Mouse (Mus musculus): ENCODE data around the gene Rhou. TPM values are rescaled to one million over a fixed set of nuclear protein-coding genes. Genes with fewer than 3 reads are reported as not detected.
"Not testable (repeated sequence)": the region's sequence is repeated elsewhere in the genome, so short reads cannot be mapped to it uniquely, and the experiment has no call there.

Rhou gene
- polyA plus RNA-seq (2012; rRNA removed) = 5.0 and 8.0 TPM in 2 replicates

DNA sequence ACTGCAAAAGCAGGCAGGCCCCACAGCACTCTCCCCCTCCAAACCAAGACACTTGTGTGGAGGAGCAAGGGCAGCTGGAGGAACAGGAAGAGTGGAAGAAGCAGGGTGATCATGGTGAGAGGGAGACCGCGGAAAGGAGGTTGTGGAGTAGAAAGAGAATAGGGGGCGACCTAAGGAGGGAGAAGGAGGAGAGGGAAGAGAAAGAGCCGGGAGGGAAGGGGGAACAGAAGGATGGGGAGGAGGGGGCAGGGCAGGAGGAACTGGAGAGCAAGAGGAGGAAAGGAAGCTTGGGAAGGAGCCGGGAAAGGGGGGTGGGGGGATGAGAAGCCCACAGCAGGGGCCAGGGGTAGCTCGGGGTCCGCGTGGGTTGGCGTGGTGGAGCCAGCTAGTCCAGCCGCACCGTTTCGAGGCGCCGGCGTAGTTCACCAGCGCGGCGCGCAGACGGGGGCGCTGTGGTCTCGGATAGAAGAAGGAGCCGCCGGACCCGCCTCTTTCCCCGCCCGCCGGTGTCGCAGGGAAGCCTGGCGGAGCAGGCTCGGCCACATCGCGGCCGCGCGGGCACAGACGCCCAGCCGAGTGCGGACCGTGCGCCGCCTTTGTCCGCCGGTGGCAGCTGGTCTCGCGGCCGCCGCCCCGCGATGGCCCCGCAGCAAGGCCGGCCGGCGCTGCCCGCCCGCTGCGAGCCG, at the start of gene Rhou:
Gene Rhou (plus strand): TSS at position 622 of the 686 bp plus-strand sequence.
- peak within 1 kb of the TSS; percentile 75 for H3K4me3 ChIP-seq (replicated peaks; ENCODE audit: extremely low read depth, low read depth, low read length)
- H3K4me1 ChIP-seq (ENCODE audit: control insufficient read depth, insufficient read depth, low read length) = peaks cover 6% of the 10 kb centered on the region; the same call in 1 of the 2 replicates
- peak; percentile 88 for DNase-seq
- peak; percentile 30; the same call in 1 of the 2 replicates for TF ChIP-seq POLR2A (IDR thresholded peaks at IDR 0.05; ENCODE audit: borderline replicate concordance, extremely low read depth, low read depth, low read length)
- no peak for TF ChIP-seq CTCF (IDR thresholded peaks at IDR 0.05; ENCODE audit: insufficient read depth, low read length)
- WGBS = 2% methylated on average over 46 of the region's 58 CpGs

DNA sequence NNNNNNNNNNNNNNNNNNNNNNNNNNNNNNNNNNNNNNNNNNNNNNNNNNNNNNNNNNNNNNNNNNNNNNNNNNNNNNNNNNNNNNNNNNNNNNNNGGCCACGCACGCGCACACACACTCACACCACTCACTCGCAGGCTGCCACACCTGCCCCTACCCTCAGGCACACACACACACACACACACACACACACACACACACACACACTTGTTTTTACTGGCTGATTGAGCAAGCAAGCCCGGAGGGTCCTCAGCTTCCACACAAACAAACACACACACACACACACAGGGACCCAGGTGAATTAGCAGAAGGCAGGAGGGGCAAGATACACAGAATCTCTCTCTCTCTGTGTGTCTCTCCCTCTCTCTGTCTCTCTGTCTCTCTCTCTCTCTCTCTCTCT, 41.1 kb upstream of the Rhou start:
- not testable (repeated sequence) for H3K4me3 ChIP-seq (replicated peaks; ENCODE audit: extremely low read depth, low read depth, low read length); H3K4me1 ChIP-seq (ENCODE audit: control insufficient read depth, insufficient read depth, low read length); DNase-seq
- 83% methylated on average over 2 of the region's 5 CpGs for WGBS

DNA sequence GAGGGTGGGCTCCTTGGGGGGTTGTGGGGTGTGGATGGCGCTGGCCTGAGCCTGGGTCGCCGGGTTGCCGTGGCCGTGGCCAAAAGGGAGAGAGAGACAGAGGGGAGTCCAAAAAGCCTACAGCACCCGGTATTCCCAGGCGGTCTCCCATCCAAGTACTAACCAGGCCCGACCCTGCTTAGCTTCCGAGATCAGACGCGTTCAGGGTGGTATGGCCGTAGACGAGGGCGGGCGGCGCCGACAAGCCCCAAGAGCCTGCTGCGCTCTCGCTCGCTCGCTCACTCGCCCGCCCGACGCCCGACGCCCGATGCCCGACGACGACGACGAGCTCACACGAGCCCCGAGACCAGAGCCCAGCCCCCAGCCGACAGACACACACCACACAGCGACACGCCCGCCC, 30.2 kb upstream of the Rhou start:
- not testable (repeated sequence) for DNase-seq; H3K4me3 ChIP-seq (replicated peaks; ENCODE audit: extremely low read depth, low read depth, low read length); H3K4me1 ChIP-seq (ENCODE audit: control insufficient read depth, insufficient read depth, low read length)
- no CpG with 5 or more reads among the region's 39 CpGs for WGBS

DNA sequence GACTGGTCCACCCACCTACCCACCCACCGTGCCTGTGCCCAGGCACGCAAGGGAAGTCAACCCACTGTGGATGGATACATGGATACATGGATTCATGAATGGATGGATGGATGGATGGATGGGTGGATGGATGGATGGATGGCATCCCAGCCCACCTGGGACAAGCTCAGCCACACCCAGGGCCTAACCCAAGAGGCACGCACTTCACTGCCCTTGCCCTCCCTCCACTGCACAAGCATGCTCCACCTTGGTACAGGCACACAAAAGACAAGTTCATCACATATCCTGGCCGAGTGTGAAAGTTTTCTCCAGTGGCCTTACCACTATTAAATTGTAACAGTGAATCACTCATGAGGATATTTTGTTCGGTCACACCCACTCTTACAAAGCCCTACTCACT, 29.5 kb upstream of the Rhou start:
- no peak overlapping the region for H3K4me3 ChIP-seq (replicated peaks; ENCODE audit: extremely low read depth, low read depth, low read length)
- H3K4me1 ChIP-seq (ENCODE audit: control insufficient read depth, insufficient read depth, low read length) = no peaks in the 10 kb centered on the region
- 70% methylated on average over 5 of the region's 5 CpGs for WGBS
- TF ChIP-seq POLR2A (IDR thresholded peaks at IDR 0.05; ENCODE audit: borderline replicate concordance, extremely low read depth, low read depth, low read length) (no peak), CTCF (IDR thresholded peaks at IDR 0.05; ENCODE audit: insufficient read depth, low read length) (no peak)
- DNase-seq = no peak

DNA sequence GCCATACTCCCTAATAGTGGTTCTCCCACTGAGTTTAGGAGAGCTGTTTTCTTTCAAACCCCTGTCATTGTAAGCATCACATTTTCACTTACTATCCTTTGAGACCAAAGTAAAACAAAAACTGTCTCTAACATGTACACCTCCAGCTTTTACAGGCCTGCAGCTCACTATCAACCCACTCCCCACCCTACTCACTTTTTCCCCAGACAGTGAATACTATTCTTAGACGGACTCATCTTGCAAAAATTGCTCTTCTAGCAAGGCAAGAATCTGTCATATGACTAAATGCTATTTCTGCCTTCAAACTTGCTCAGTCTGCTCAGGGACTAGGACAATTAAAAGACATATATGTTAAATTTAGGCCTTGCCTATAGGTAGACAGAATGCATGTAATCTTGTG, 29.0 kb upstream of the Rhou start:
- Histone ChIP-seq H3K4me1 (ENCODE audit: control insufficient read depth, insufficient read depth, low read length) (no peaks in the 10 kb centered on the region), H3K4me3 (replicated peaks; ENCODE audit: extremely low read depth, low read depth, low read length) (no peak overlapping the region)
- DNase-seq = no peak
- 65% methylated on average over 1 of the region's 1 CpGs for WGBS
- no peak for TF ChIP-seq CTCF (IDR thresholded peaks at IDR 0.05; ENCODE audit: insufficient read depth, low read length)
- no peak for TF ChIP-seq POLR2A (IDR thresholded peaks at IDR 0.05; ENCODE audit: borderline replicate concordance, extremely low read depth, low read depth, low read length)

DNA sequence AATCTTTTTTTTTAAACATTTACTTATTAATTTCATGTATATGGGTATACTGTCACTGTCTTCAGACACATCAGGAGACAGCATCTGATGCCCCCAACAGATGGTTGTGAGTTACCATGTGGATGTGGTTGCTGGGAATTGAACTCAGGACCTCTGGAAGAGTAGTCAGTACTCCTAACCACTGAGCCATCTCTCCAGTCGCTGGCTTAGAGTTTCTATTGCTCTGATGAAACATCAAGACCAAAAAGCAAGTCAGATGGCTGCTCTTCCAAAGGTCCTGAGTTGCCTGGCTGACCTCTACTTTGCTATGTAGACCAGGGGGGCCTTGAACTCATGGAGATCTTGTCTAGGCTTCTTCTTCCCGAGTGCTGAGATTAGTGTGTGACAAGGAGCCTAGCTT, 28.0 kb upstream of the Rhou start:
- Histone ChIP-seq H3K4me1 (ENCODE audit: control insufficient read depth, insufficient read depth, low read length) (no peaks in the 10 kb centered on the region), H3K4me3 (replicated peaks; ENCODE audit: extremely low read depth, low read depth, low read length) (no peak overlapping the region)
- TF ChIP-seq CTCF (IDR thresholded peaks at IDR 0.05; ENCODE audit: insufficient read depth, low read length) (no peak), POLR2A (IDR thresholded peaks at IDR 0.05; ENCODE audit: borderline replicate concordance, extremely low read depth, low read depth, low read length) (no peak)
- WGBS = 35% methylated on average over 2 of the region's 2 CpGs
- DNase-seq = no peak

DNA sequence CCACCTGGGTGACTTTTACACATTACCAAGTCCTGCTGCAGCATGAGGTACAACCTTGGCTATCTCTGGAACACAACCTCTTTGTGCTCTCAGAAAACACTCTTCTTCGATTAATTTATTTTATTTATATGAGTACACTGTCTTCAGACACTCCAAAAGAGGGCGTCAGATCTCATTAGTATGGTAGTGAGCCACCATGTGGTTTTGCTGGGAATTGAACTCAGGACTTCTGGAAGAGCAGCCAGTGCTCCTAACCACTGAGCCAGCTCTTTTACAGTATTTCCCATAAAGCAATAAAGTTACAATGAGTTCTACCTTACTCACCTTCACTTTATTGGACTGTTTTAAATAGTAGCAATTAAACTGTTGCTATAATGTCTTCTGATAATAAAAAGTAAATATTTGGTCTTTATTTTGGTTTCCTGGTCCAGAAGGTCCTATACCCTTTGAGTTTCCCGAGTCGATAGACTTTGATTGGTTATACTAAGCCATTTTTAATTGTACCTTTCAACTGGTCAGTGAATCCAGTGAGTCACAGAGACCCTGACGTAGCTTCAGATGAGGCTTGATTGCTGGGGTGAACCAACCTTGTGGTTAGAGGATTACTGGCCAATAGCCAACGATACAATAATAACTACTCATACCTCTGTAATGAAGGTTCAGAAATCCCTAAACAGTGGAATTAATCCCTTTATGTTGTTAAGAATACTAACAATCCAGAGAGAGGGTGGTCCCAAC, 26.1 kb upstream of the Rhou start:
- no peak for TF ChIP-seq POLR2A (IDR thresholded peaks at IDR 0.05; ENCODE audit: borderline replicate concordance, extremely low read depth, low read depth, low read length)
- no peak for TF ChIP-seq CTCF (IDR thresholded peaks at IDR 0.05; ENCODE audit: insufficient read depth, low read length)
- Histone ChIP-seq H3K4me3 (replicated peaks; ENCODE audit: extremely low read depth, low read depth, low read length) (no peak overlapping the region), H3K4me1 (ENCODE audit: control insufficient read depth, insufficient read depth, low read length) (no peaks in the 10 kb centered on the region)
- 60% methylated on average over 6 of the region's 6 CpGs for WGBS
- DNase-seq = no peak

DNA sequence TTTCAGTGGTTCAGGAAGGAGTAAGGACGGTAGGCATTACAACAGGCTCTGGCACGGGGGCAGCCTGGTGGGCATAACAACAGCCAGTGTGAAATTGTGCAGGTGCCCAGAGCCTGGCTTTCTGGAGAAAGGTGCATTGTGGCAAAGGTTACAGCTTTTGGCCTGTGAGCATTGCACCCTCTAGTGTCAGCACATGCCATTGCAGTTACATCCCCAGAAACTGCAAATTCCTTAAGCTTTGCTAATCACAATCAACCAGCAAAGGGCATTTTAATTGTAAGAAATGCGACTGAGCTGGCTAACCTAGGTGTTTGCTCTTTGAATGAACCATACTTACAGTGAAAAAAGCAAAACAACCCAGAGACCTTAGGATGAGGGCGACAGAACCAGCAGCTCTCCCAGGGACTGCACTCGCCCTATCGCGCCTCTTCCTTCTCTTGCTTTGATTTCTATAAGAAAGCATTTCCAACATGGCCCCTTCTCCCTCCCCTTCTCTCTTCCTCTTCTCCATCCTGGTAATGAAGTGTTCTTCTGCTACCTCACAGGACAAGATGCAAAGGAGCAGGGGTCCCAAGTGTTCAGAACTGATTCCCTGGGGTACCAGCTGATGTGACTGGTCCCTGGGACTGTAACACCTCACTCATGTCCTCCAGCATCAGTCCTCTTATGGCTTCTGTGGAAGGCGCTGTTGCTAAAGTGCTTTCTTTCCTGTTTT, 25.3 kb upstream of the Rhou start:
- Histone ChIP-seq H3K4me1 (ENCODE audit: control insufficient read depth, insufficient read depth, low read length) (no peaks in the 10 kb centered on the region), H3K4me3 (replicated peaks; ENCODE audit: extremely low read depth, low read depth, low read length) (peak overlapping the region; percentile 3)
- peak; percentile 58 for DNase-seq
- WGBS = 2% methylated on average over 8 of the region's 8 CpGs
- TF ChIP-seq CTCF (IDR thresholded peaks at IDR 0.05; ENCODE audit: insufficient read depth, low read length) (peak; percentile 68), POLR2A (IDR thresholded peaks at IDR 0.05; ENCODE audit: borderline replicate concordance, extremely low read depth, low read depth, low read length) (no peak)

DNA sequence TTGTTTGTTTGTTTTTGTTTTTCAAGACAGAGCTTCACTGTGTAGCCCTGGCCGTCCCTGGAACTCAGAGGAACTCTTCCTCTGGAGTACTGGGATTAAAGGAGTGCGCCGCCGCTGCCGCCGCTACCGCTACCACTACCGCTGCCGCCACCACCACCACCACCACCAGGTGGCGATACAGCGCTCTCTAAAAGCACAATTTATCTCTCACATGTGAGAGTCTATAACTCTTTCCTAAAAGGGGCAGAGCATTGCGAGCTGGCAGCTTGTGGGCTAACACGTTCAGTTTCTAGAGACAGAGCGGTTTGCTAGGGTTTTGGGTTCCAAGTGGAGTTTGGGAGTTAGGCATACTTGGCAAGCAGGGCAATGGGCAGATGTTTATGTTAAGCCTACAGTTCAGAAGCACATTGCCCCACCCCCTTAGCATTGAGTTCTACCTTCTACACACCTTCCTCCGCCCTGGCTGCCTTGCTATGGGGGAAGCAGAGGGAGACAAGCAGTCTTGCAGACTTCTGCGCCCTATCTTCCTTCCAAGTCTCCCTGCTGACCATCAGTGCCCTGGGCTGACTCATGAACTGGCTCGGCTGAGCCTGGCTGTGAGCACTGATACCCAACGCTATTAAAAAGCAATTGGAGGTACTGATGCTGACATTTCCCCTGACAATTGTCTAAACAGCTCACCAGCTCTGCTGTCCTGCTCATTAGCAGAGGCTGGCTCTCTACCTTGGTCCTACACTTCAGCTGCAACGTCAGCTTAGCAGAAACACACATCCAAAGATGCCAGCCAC, 24.6 kb upstream of the Rhou start:
- Histone ChIP-seq H3K4me3 (replicated peaks; ENCODE audit: extremely low read depth, low read depth, low read length) (no peak overlapping the region), H3K4me1 (ENCODE audit: control insufficient read depth, insufficient read depth, low read length) (no peaks in the 10 kb centered on the region)
- DNase-seq = peak; percentile 64
- TF ChIP-seq POLR2A (IDR thresholded peaks at IDR 0.05; ENCODE audit: borderline replicate concordance, extremely low read depth, low read depth, low read length) (no peak), CTCF (IDR thresholded peaks at IDR 0.05; ENCODE audit: insufficient read depth, low read length) (peak; percentile 74)
- WGBS = 6% methylated on average over 19 of the region's 19 CpGs

All from lung, adult 2 months (tissue).